Mouse (Mus musculus): ENCODE measurements around the gene Fam98a. TPM values are rescaled to one million over a fixed set of nuclear protein-coding genes. Genes with fewer than 3 reads are reported as not detected.

Fam98a gene
- polyA plus RNA-seq, 1 experiment from 2014 or later = 24.4 TPM

DNA sequence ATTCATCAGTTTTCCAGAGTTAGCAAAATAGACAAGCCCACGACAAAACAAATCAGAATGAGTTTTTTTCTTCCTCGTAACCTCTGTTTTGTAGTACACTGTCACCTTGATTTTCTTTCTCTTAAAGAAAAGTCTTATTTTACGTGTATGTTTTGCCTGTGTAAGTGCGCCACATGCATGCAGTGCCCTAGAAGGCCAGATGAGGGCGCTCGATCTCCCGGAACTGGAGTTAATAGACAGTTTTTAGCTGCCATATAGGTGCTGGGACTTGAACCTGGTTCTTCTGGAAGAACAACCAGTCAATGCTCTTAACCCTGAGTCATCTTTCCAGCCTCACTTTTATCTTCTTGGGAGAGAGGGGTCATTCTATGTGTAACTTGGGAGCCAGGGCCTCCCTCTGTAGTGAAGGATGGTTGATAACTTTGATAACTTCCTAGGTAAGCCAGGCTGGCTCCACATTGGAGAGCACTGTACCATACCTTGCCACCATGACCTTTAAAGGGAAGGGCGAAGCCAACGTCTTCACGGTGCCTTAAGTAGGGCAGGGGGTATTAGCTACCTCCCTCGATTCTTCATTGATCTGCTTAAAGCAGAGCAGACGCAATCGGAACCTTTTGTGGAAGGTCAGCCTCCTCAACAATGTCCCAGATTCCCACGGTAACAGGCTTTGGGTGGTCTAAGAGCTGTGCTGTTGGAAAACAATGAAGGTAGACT lies 22.4 kb downstream of the Fam98a start:
- WGBS = 88% methylated on average over 14 of the region's 14 CpGs
- Histone ChIP-seq H3K27ac (ENCODE audit: low read length) (no peak overlapping the region), H3K27me3 (ENCODE audit: control insufficient read depth, insufficient read depth, low read depth, low read length) (no peaks in the 10 kb centered on the region), H3K36me3 (ENCODE audit: control insufficient read depth, insufficient read depth, low read length) (no peaks in the 10 kb centered on the region; the same call in 1 of the 2 replicates), H3K4me3 (ENCODE audit: low read depth, low read length) (no peak overlapping the region), H3K4me1 (ENCODE audit: control insufficient read depth, insufficient read depth, low read length) (no peaks in the 10 kb centered on the region), H3K9me3 (replicated peaks; ENCODE audit: control insufficient read depth, low read length, poor library complexity, severe bottlenecking) (no peaks in the 10 kb centered on the region), H3K9ac (ENCODE audit: low read depth, low read length) (no peak overlapping the region), H3K4me2 (ENCODE audit: low read length) (no peak overlapping the region)
- ATAC-seq = no peak

DNA sequence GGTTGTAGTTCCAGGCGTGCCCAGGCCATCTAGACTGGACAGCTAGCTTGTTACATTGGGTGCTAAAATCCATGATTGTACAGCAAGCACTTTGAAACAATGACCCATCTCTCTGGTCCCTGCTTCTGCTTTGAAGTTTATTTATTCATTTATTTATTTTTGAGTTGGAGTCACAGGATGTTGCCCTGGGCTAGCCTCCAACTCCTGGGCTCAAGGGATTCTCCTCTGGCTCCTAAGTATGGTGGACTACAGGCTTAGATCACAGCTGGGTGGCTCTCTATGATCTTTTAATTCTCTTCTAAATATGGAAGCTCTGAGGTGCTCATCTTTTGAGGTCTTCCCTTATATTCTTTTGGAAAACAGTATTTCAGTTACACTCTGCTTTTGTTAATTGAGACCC lies 25.3 kb downstream of the Fam98a start:
- no peak for ATAC-seq
- no peaks in the 10 kb centered on the region for H3K27me3 ChIP-seq (ENCODE audit: control insufficient read depth, insufficient read depth, low read depth, low read length)
- H3K27ac ChIP-seq (ENCODE audit: low read length) = no peak overlapping the region
- H3K4me2 ChIP-seq (ENCODE audit: low read length) = no peak overlapping the region
- H3K4me1 ChIP-seq (ENCODE audit: control insufficient read depth, insufficient read depth, low read length) = peaks cover 3% of the 10 kb centered on the region; the same call in 1 of the 2 replicates
- no peaks in the 10 kb centered on the region for H3K9me3 ChIP-seq (replicated peaks; ENCODE audit: control insufficient read depth, low read length, poor library complexity, severe bottlenecking)
- H3K36me3 ChIP-seq (ENCODE audit: control insufficient read depth, insufficient read depth, low read length) = no peaks in the 10 kb centered on the region; the same call in 1 of the 2 replicates
- H3K9ac ChIP-seq (ENCODE audit: low read depth, low read length) = no peak overlapping the region
- 74% methylated on average over 1 of the region's 1 CpGs for WGBS
- H3K4me3 ChIP-seq (ENCODE audit: low read depth, low read length) = no peak overlapping the region

DNA sequence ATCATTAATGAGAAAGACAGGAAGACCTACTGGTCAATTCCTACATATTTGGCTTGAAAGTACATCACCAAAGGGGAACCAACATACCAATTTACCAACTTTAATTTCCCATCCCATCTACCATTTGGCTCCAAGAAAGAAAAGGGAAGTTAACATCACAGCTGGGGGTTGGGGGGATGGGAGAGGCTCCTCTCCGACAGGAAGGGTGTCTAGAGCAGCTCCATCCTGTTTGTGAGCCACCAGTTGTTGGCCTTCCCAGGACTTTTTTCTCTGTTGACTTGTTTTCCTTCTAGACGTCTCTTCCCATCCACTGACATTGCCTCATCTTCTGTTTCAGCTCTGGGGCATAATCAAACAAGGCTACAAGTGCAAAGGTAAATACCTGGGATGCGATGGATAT lies 27.9 kb downstream of the Fam98a start:
- 81% methylated on average over 3 of the region's 3 CpGs for WGBS
- peaks cover 5% of the 10 kb centered on the region; the same call in 1 of the 2 replicates for H3K4me1 ChIP-seq (ENCODE audit: control insufficient read depth, insufficient read depth, low read length)
- no peak overlapping the region for H3K4me2 ChIP-seq (ENCODE audit: low read length)
- H3K4me3 ChIP-seq (ENCODE audit: low read depth, low read length) = no peak overlapping the region
- ATAC-seq = no peak
- no peak overlapping the region for H3K27ac ChIP-seq (ENCODE audit: low read length)
- H3K9me3 ChIP-seq (replicated peaks; ENCODE audit: control insufficient read depth, low read length, poor library complexity, severe bottlenecking) = no peaks in the 10 kb centered on the region
- no peak overlapping the region for H3K9ac ChIP-seq (ENCODE audit: low read depth, low read length)
- no peaks in the 10 kb centered on the region for H3K36me3 ChIP-seq (ENCODE audit: control insufficient read depth, insufficient read depth, low read length)
- no peaks in the 10 kb centered on the region for H3K27me3 ChIP-seq (ENCODE audit: control insufficient read depth, insufficient read depth, low read depth, low read length)

DNA sequence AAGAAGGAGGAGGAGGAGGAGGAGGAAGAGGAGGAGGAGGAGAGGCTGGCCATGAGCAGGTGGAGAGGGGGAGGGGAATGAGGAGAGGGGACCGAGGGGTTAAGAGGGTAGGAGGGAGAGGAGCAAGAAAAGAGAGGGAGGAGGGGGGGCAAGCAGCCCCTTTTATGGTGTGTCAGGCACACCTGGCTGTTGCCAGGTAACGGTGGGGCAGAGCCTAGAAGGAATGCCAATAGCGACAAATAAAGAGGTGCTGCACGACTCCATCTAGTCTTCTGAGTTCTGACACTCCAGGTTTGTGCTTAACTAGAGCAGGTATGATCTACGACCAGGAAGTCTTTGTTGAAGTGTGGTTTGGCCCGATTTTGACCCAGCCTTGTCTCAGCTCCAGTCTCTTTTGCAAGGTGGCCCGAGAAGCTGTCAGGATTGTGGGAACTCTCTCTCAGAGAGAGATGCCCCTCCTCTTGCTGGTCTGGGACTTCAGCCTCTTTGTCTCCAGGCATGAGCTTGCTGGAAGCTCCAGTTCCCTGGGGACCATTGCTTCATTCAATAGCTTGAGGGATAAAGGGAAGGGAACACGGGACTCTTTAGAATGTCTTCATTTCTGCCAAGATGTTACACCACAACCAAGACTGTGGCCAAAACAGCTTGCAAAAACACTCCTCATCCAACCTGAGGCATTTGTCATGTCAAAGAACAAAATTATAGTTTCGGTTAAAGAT lies 29.2 kb downstream of the Fam98a start:
- Histone ChIP-seq H3K36me3 (ENCODE audit: control insufficient read depth, insufficient read depth, low read length) (no peaks in the 10 kb centered on the region), H3K4me3 (ENCODE audit: low read depth, low read length) (no peak overlapping the region), H3K27me3 (ENCODE audit: control insufficient read depth, insufficient read depth, low read depth, low read length) (no peaks in the 10 kb centered on the region), H3K4me1 (ENCODE audit: control insufficient read depth, insufficient read depth, low read length) (peaks cover 5% of the 10 kb centered on the region; the same call in 1 of the 2 replicates), H3K9ac (ENCODE audit: low read depth, low read length) (no peak overlapping the region), H3K4me2 (ENCODE audit: low read length) (0 out of 2 replicates have a peak overlapping the region, but pooled peaks have one; percentile 4), H3K27ac (ENCODE audit: low read length) (no peak overlapping the region), H3K9me3 (replicated peaks; ENCODE audit: control insufficient read depth, low read length, poor library complexity, severe bottlenecking) (no peaks in the 10 kb centered on the region)
- WGBS = 23% methylated on average over 9 of the region's 9 CpGs
- ATAC-seq = peak; percentile 26; the same call in 1 of the 2 replicates

DNA sequence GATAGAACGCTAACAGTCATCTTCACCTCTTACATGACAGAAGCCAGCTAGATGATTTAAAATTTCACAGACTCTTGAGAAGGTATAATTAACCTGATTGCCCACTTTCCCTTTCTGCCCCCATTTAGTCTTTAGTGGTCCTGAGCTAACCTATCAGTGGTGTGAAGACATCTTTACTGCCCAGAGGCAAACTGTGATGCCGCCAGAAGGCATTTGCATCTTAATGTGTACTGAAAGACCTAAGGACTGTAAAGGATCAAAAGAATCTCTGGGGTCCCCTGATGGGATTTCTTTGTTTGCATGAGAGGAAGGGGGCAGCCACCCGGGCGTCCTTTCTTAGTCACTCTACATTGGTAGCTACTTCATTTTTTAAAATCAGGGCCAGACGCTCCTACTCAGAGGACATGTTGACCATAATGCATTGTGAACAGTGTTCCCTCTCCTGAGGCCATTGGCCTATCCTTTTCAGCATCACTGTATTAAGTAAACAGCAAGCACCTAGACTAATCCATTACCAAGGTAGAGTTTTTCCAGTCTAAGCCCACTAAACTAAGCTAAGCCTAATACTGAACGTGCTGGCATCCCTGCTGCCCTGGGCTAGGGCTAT lies 30.4 kb downstream of the Fam98a start:
- H3K4me3 ChIP-seq (ENCODE audit: low read depth, low read length) = no peak overlapping the region
- 0 out of 2 replicates have a peak, but pooled peaks have one; percentile 7 for ATAC-seq
- no peaks in the 10 kb centered on the region for H3K9me3 ChIP-seq (replicated peaks; ENCODE audit: control insufficient read depth, low read length, poor library complexity, severe bottlenecking)
- WGBS = 9% methylated on average over 6 of the region's 6 CpGs
- peaks cover 5% of the 10 kb centered on the region; the same call in 1 of the 2 replicates for H3K4me1 ChIP-seq (ENCODE audit: control insufficient read depth, insufficient read depth, low read length)
- H3K27ac ChIP-seq (ENCODE audit: low read length) = no peak overlapping the region
- no peaks in the 10 kb centered on the region for H3K36me3 ChIP-seq (ENCODE audit: control insufficient read depth, insufficient read depth, low read length)
- no peaks in the 10 kb centered on the region for H3K27me3 ChIP-seq (ENCODE audit: control insufficient read depth, insufficient read depth, low read depth, low read length)
- no peak overlapping the region for H3K9ac ChIP-seq (ENCODE audit: low read depth, low read length)
- H3K4me2 ChIP-seq (ENCODE audit: low read length) = no peak overlapping the region

DNA sequence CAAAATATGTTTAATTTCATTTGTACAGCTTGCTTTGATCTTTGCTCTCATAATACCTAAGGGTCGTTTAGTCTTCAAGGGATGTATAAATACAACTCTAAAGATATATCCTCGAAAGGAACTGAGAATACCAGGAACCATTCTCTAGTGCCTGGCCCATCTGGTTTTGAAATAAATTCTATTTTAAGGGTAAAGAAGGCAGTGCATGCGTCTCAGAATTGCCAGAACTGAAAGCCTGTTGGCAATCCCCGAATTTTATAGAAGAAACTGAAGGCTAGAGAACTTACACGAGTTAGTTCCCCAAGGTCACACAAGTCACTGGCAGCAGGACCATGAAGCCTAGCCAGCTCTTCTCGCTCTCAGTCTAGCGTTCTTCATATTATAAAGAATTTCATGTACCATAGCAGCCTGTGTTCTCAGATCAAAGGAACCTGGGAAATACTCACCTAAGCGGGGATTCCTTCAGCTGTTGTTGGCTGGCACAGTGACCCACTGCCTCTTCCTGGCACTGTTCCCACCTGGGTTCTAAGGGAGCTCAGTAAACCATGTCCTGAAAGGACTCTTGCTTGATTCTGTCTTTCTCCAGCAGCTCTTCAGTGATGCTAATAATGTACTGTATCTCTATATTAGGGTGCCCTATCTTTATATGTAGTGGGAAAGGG lies 32.4 kb downstream of the Fam98a start:
- no peak overlapping the region for H3K27ac ChIP-seq (ENCODE audit: low read length)
- no peaks in the 10 kb centered on the region for H3K27me3 ChIP-seq (ENCODE audit: control insufficient read depth, insufficient read depth, low read depth, low read length)
- 83% methylated on average over 8 of the region's 8 CpGs for WGBS
- H3K4me1 ChIP-seq (ENCODE audit: control insufficient read depth, insufficient read depth, low read length) = peaks cover 5% of the 10 kb centered on the region; the same call in 1 of the 2 replicates
- no peak overlapping the region for H3K9ac ChIP-seq (ENCODE audit: low read depth, low read length)
- H3K9me3 ChIP-seq (replicated peaks; ENCODE audit: control insufficient read depth, low read length, poor library complexity, severe bottlenecking) = no peaks in the 10 kb centered on the region
- ATAC-seq = no peak
- H3K4me2 ChIP-seq (ENCODE audit: low read length) = no peak overlapping the region
- H3K36me3 ChIP-seq (ENCODE audit: control insufficient read depth, insufficient read depth, low read length) = no peaks in the 10 kb centered on the region
- no peak overlapping the region for H3K4me3 ChIP-seq (ENCODE audit: low read depth, low read length)

DNA sequence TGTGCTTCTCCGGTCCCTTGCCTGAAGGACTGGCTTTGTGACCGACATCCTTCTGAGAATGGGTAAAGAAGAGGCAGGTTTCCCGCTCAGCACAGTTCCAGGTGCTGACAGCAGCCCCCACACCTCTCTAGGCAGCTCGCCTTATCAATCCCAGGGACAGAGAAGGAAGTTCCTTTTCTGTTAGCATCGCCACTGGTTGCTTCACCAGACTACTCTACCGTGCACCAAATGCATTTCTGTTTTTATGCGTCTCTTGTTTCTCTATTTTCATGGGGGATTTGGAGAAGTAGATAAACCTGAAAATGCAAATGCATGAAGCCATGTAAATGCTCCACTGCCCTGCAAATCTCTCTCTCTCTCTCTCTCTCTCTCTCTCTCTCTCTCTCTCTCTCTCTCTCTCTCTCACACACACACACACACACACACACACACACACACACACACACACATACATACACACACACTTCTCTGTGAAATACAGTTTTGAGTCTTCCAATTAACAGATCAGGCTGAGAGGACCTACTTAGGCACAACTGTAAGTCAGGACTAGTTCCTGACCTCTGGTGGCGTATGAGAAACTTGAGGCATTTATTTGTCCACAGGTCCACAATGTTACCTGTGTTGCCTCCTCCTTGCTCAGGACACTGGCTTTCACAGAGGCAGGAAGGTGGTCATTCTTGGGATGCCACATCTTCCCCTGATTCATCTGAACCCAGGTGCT lies 33.4 kb downstream of the Fam98a start:
- no peaks in the 10 kb centered on the region for H3K9me3 ChIP-seq (replicated peaks; ENCODE audit: control insufficient read depth, low read length, poor library complexity, severe bottlenecking)
- WGBS = 60% methylated on average over 8 of the region's 8 CpGs

DNA sequence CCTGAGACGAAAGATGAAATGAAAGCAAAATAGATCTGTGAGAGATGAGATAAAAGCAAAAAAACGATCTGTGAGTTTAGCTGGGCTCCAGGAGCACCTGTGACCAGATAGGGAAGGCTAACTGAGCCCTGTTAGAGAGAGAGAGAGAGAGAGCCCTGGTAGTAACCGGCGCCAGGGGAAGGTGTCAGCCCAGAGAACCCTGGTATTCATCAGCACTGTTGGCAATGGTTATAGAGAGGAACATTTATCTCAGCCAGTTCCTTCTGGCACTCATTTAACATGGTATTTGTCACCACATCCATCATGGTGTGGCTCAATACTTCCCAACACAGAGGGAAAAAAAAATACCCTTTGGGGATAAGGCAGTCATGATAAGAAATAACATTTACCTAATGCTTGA lies 35.2 kb downstream of the Fam98a start:
- no peak for ATAC-seq
- WGBS = 72% methylated on average over 4 of the region's 4 CpGs
- H3K27me3 ChIP-seq (ENCODE audit: control insufficient read depth, insufficient read depth, low read depth, low read length) = no peaks in the 10 kb centered on the region
- H3K4me2 ChIP-seq (ENCODE audit: low read length) = no peak overlapping the region
- no peak overlapping the region for H3K4me3 ChIP-seq (ENCODE audit: low read depth, low read length)
- H3K9me3 ChIP-seq (replicated peaks; ENCODE audit: control insufficient read depth, low read length, poor library complexity, severe bottlenecking) = no peaks in the 10 kb centered on the region
- 0 out of 2 replicates have a peak, but pooled peaks cover 2% of the 10 kb centered on the region for H3K4me1 ChIP-seq (ENCODE audit: control insufficient read depth, insufficient read depth, low read length)
- no peak overlapping the region for H3K27ac ChIP-seq (ENCODE audit: low read length)
- H3K36me3 ChIP-seq (ENCODE audit: control insufficient read depth, insufficient read depth, low read length) = no peaks in the 10 kb centered on the region
- H3K9ac ChIP-seq (ENCODE audit: low read depth, low read length) = no peak overlapping the region

More for the DNA sequence above, 33.4 kb downstream of the Fam98a start:
- no peaks in the 10 kb centered on the region for H3K36me3 ChIP-seq (ENCODE audit: control insufficient read depth, insufficient read depth, low read length)
- no peaks in the 10 kb centered on the region for H3K27me3 ChIP-seq (ENCODE audit: control insufficient read depth, insufficient read depth, low read depth, low read length)
- peaks cover 5% of the 10 kb centered on the region; the same call in 1 of the 2 replicates for H3K4me1 ChIP-seq (ENCODE audit: control insufficient read depth, insufficient read depth, low read length)
- no peak overlapping the region for H3K9ac ChIP-seq (ENCODE audit: low read depth, low read length)
- no peak overlapping the region for H3K27ac ChIP-seq (ENCODE audit: low read length)
- ATAC-seq = no peak
- H3K4me3 ChIP-seq (ENCODE audit: low read depth, low read length) = no peak overlapping the region
- no peak overlapping the region for H3K4me2 ChIP-seq (ENCODE audit: low read length)

Measured in midbrain, embryonic 16.5 days (tissue).